Mouse (Mus musculus) hindbrain, embryonic 14.5 days (tissue): ENCODE measurements around the gene Mthfd1l. TPM values are rescaled to one million over a fixed set of nuclear protein-coding genes. Genes with fewer than 3 reads are reported as not detected.

Source experiments
- ATAC-seq: fragments of 200-750 bp; cut with Nextera tagmentation; 2 replicates; pipeline ENCODE4 v1.8.0; 2017; ENCODE audit warnings: moderate number of reproducible peaks, mild to moderate bottlenecking, moderate TSS enrichment, moderate library complexity; ENCODE audit not compliant: low FRiP score
- DNase-seq: peaks from one replicate; pipeline ENCODE4 v3.0.0-alpha.2; 2015; ENCODE audit warnings: low spot score
- H3K27ac ChIP-seq: fragments of 300-500 bp; sonication (generic); 2 replicates; pipeline ENCODE4 v1.5.1; 2014; ENCODE audit warnings: mild to moderate bottlenecking, moderate library complexity
- H3K27me3 ChIP-seq: fragments of 300-500 bp; sonication (generic); 2 replicates; pipeline ENCODE4 v1.6.1; 2014; ENCODE audit warnings: mild to moderate bottlenecking, low read length, mixed read lengths; ENCODE audit not compliant: control insufficient read depth, insufficient read depth
- H3K36me3 ChIP-seq: fragments of 300-500 bp; sonication (generic); replicated peaks from 2 replicates; pipeline ENCODE4 v1.6.1; 2014; ENCODE audit not compliant: control insufficient read depth, insufficient read depth
- H3K4me1 ChIP-seq: fragments of 300-500 bp; sonication (generic); replicated peaks from 2 replicates; pipeline ENCODE4 v1.6.1; 2014; ENCODE audit warnings: antibody characterized with exemption, low read length, mixed read lengths; ENCODE audit not compliant: control insufficient read depth, insufficient read depth
- H3K4me2 ChIP-seq: fragments of 300-500 bp; sonication (generic); replicated peaks from 2 replicates; pipeline ENCODE4 v1.6.1; 2014; ENCODE audit warnings: mild to moderate bottlenecking, moderate library complexity
- H3K4me3 ChIP-seq: fragments of 300-500 bp; sonication (generic); replicated peaks from 2 replicates; pipeline ENCODE4 v1.5.1; 2014; ENCODE audit warnings: mild to moderate bottlenecking, low read length
- H3K9ac ChIP-seq: fragments of 300-500 bp; sonication (generic); 2 replicates; pipeline ENCODE4 v1.6.1; 2014
- H3K9me3 ChIP-seq: fragments of 300-500 bp; sonication (generic); 2 replicates; pipeline ENCODE4 v1.6.1; 2016; ENCODE audit warnings: low read length; ENCODE audit not compliant: control insufficient read depth
- WGBS: fragments of 180-500 bp; shearing (Covaris S2); extraction: QIAGEN DNeasy Blood & Tissue Kit; methylation state at CpG from one replicate; pipeline ENCODE4 v1.1.7; 2014; 5-methylcytosine and 5-hydroxymethylcytosine counted together
- polyA plus RNA-seq: library from polyadenylated mRNA; unstranded; fragments of >200 nt; fragmentation: Nextera tagmentation; extraction: Ambion mirVana; gene quantifications from 2 replicates; pipeline ENCODE4 v1.2.1, GENCODE M21; 2014

The Mthfd1l gene
- polyA plus RNA-seq, 1 experiment from 2014 or later, result 8.0 TPM

DNA sequence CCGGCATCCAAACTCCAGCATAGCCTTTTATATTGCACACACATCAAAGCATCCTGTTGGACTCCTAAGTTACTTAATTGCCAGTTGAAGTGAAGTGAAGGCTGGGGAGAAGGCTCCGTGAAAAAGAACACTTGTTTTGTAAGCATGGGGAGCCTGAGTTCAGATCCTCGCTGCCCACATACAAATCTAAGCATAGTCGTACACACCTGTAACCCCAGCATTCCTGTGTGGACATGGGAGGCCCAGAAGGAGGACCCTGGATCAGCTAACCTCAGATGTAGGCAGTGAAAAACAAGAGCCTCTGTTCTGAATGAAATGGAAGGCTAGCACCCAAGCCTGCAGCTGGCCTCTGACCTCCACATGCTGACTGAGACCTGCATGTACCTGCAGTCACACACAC, 79.8 kb downstream of the Mthfd1l start:
- Histone ChIP-seq H3K4me2 (no peak overlapping the region), H3K4me3 (no peak overlapping the region), H3K27me3 (no peaks in the 10 kb centered on the region), H3K9ac (no peak overlapping the region), H3K4me1 (0 out of 2 replicates have a peak, but pooled peaks cover 7% of the 10 kb centered on the region), H3K9me3 (no peaks in the 10 kb centered on the region), H3K27ac (no peak overlapping the region), H3K36me3 (no peaks in the 10 kb centered on the region)
- no peak for DNase-seq
- no peak for ATAC-seq
- WGBS, result 88% methylated on average over 4 of the region's 4 CpGs

DNA sequence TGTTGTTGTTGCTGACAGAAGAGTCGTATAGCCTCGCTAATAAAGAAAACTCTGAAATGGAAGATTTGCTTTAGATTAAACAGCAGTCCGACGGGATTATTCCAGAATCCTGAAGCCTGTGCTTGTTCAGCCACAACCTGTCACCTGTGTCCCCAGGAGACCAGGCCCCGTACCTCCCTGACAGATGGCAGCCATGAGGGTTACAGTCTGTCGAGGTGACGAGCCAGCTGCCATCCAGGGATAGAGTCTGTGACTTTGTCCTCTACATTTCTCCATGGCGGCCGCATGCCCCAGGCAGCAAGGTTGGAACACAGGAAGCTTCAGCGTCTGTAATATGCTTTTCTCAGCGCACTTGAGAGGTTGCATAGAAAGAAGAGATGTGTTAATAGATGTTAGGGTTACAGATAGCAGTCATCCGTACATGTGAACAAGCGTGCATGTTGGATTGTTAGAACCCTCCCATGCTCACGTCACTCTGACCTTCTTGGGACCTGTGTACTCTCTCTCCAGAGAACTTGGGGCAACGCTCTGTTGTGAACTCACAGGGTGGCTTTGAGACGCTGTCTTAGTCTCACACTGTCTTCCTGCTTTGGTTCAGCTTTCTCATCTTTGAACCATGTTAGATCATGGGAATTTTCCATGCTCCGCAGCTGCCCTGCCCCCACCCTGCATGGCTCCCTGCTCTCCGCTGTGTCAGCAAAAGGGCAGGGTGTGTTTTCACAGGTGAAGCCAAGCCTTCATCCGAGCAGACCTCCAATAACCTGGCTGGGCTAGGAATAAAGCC, 80.6 kb downstream of the Mthfd1l start:
- Histone ChIP-seq H3K4me2 (no peak overlapping the region), H3K36me3 (no peaks in the 10 kb centered on the region), H3K9ac (no peak overlapping the region), H3K4me3 (no peak overlapping the region), H3K4me1 (0 out of 2 replicates have a peak, but pooled peaks cover 7% of the 10 kb centered on the region), H3K27me3 (no peaks in the 10 kb centered on the region), H3K27ac (no peak overlapping the region), H3K9me3 (no peaks in the 10 kb centered on the region)
- WGBS, result 68% methylated on average over 19 of the region's 19 CpGs
- DNase-seq, result no peak
- no peak for ATAC-seq

DNA sequence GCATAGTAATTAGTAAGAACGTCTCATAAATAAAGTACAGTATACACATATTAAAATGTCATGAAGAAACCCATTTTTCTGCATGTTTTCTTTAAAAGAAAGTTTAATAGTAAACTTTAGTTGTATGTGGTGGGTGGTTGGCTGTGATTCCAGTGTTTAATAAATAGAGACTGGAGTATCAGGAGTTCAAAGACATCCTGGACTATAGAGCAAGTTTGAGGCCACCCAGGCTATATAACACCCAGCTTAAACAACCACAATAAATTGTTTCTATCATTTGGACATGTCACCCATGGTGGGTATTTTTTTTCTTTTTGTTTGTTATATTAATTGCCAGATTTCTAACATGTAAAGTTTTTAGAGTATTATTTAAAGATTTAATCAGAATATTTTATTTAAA, 81.7 kb downstream of the Mthfd1l start:
- Histone ChIP-seq H3K9me3 (no peaks in the 10 kb centered on the region), H3K4me3 (no peak overlapping the region), H3K4me2 (no peak overlapping the region), H3K27me3 (no peaks in the 10 kb centered on the region), H3K27ac (no peak overlapping the region), H3K4me1 (0 out of 2 replicates have a peak, but pooled peaks cover 7% of the 10 kb centered on the region), H3K36me3 (no peaks in the 10 kb centered on the region), H3K9ac (no peak overlapping the region)
- 98% methylated on average over 1 of the region's 1 CpGs for WGBS
- ATAC-seq (no peak), DNase-seq (no peak)

DNA sequence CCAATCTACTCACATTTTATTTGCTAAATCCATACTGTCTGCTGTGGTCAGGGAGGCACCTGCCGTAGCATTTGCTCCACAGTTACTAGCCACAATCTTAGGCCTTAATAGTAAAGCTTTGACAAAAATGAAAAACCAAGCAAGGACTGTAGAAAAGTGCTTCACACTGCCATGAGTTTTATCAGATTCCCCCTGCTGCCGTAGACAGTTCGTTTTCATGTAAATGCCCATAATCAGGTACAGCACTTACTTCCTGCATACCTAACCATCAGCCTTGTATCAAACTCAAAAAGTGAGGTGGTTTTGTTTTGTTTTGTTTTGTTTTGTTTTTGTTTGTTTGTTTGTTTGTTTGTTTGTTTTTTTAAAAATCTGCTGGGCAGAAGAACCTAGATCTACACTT, 84.5 kb downstream of the Mthfd1l start:
- Histone ChIP-seq H3K27me3 (no peaks in the 10 kb centered on the region), H3K9me3 (no peaks in the 10 kb centered on the region), H3K4me1 (0 out of 2 replicates have a peak, but pooled peaks cover 7% of the 10 kb centered on the region), H3K9ac (no peak overlapping the region), H3K27ac (no peak overlapping the region), H3K4me3 (no peak overlapping the region), H3K36me3 (no peaks in the 10 kb centered on the region), H3K4me2 (no peak overlapping the region)
- no peak for DNase-seq
- no peak for ATAC-seq
- 96% methylated on average over 3 of the region's 3 CpGs for WGBS

DNA sequence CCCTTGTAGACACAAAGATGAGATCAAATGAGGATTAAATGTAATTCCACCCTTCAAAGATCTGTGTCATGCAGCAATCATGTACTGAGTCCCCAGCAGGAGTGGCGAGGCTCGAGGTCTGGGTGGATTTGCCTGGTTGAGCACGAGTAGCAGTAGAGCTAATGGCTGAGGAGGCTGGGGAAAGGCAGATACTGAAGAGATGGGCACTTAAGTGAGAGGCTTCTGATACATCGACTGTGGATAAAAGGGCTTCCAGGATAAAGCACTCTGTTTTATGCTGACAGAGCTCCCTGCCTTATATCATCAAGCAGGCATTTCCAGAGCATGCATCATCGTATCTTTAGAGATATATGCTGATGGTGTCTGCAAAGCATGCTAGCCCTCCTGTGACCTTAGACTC, 84.9 kb downstream of the Mthfd1l start:
- Histone ChIP-seq H3K36me3 (no peaks in the 10 kb centered on the region), H3K4me3 (no peak overlapping the region), H3K9ac (no peak overlapping the region), H3K4me1 (0 out of 2 replicates have a peak, but pooled peaks cover 7% of the 10 kb centered on the region), H3K9me3 (no peaks in the 10 kb centered on the region), H3K4me2 (no peak overlapping the region), H3K27ac (no peak overlapping the region), H3K27me3 (no peaks in the 10 kb centered on the region)
- no peak for ATAC-seq
- WGBS, result 71% methylated on average over 5 of the region's 5 CpGs
- DNase-seq, result no peak

DNA sequence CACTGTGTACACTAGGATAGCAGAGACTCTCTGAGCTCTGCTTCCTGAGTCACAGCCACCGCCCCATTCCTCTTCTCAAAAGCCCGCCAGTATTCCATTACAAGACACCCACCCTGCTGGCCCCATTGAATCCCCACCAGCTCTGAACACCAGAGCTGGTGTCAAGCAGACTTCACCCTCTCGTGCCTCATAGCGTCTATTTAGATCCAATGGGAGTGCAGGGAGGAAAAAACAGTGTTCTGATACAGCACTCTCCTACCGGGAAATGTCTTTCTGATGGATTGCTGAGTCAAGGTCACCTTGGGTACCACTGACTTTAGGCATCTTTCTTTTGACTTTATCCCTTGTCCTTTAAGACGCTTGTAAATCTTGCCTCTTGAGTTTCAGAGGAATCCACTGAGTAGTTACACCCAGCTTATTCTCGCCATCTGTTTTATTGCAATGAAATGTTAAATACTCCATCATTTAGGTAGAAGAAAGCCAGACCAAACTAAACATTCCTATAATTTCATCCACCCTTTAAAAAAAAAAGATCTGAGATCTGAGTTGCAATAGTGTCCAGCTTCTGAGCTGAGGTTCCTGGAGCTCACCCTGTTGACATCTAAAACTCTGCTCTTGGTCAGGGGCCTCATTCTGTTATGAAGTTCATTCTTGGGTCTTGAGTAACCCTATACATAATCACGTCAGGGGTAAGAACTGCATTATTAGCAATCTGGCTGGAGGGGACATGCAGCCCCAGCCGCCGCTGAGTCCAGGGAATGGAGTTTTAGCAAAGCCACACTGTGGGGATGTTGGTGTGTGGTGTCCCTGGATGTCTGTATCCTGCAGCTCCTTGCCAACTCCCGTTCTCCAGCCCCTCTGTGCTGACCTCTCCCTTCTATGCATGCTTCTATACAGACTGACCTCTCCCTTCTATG, 88.4 kb downstream of the Mthfd1l start:
- Histone ChIP-seq H3K9ac (no peak overlapping the region), H3K36me3 (no peaks in the 10 kb centered on the region), H3K4me1 (no peaks in the 10 kb centered on the region), H3K27ac (no peak overlapping the region), H3K27me3 (no peaks in the 10 kb centered on the region), H3K4me2 (no peak overlapping the region), H3K9me3 (no peaks in the 10 kb centered on the region), H3K4me3 (no peak overlapping the region)
- WGBS, result 86% methylated on average over 11 of the region's 11 CpGs
- DNase-seq, result no peak
- ATAC-seq, result no peak

DNA sequence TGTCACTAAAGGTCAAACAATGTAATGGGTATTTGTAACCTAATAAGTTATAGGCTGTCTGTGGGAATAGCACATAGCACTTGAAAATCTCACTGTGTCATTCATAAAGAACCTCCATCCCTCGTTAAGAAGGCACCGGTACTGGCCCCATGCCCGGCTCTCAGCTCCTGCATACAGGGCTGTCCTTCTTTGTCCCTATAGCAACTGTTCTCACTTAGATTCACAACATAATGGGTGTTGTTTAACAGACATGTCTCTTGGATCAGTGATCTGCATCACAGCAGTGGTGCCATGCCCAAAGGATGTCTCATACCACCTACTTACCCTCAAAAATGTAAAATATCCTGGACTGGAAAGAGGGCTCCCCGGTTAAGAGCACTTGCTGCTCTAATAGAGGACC, 90.6 kb downstream of the Mthfd1l start:
- Histone ChIP-seq H3K36me3 (no peaks in the 10 kb centered on the region), H3K4me3 (no peak overlapping the region), H3K27me3 (no peaks in the 10 kb centered on the region), H3K9ac (no peak overlapping the region), H3K9me3 (no peaks in the 10 kb centered on the region), H3K27ac (no peak overlapping the region), H3K4me2 (no peak overlapping the region), H3K4me1 (no peaks in the 10 kb centered on the region)
- no peak for ATAC-seq
- WGBS, result 84% methylated on average over 4 of the region's 4 CpGs
- no peak for DNase-seq

DNA sequence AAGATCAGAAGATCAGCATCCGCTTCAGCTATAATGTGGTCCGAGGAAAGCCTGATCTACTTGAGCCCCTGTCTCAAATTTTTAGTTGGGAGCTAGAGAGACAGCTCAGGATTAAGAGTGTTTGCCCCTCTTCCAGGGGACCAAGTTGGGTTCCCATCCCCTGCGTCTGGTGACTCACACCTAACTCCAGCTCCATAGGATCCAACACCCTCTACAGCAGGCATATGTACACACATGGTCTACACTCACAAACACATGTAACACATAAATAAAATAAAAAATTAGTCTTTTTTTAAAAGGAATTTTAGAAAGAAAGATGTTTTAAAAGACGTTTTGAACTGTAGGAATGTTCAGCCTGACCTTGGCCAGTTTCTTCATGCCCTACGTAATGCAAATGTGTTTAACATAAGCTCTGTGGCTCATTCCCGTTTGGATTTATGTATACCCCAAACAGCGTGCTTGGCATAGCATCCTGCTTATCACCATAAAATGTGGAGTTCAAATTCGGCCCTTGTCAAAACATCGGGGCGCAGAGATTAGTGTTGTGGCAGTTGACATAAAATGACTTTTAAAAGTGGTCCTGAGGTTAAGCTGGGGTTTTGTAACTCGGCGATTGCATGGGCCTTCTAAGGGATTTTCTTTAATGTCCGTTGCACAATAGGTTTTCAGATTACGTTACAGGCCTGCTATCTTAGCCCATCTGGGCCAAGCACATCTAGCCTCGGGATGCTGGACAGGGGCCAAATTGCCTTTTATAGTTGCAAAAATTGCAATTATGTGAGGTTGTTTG, 92.6 kb downstream of the Mthfd1l start:
- no peaks in the 10 kb centered on the region for H3K36me3 ChIP-seq
- WGBS, result 78% methylated on average over 15 of the region's 15 CpGs
- H3K27me3 ChIP-seq, result no peaks in the 10 kb centered on the region
- H3K9me3 ChIP-seq, result no peaks in the 10 kb centered on the region
- H3K4me1 ChIP-seq, result no peaks in the 10 kb centered on the region
- H3K27ac ChIP-seq, result no peak overlapping the region
- no peak for DNase-seq
- no peak for ATAC-seq
- no peak overlapping the region for H3K9ac ChIP-seq
- no peak overlapping the region for H3K4me3 ChIP-seq
- no peak overlapping the region for H3K4me2 ChIP-seq
